ENCODE assay signal across 15 mouse cellular contexts in the genomic region with DNA sequence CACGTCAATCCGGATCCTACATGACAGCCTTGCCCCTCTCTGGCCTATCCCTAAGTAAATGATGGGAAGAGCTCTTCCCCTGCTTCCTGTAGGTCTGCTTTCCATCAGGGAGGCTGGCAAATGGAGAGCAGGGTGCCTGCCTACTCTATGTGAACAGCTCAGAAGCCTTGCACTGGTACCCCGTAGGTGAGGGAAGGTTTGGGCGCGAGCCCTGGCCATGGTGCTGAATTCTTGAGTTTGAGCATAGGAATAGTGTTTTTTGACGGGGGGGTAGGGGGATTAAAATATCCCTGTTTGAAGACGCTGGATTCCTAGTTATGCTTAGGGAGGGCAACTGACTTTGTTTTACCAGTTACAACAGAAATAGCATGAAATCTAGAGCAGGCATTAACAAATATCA.
DNase-seq lines count a peak whose midpoint lies in the region; ATAC-seq and TF ChIP-seq lines count a peak whose summit lies in the region.
"Had no signal": no experiment of that assay in that cellular context is flagged by ENCODE, and none has a peak within 500 bp of the region (broad histone marks: within the 10 kb centered on the region; RNA-seq: fewer than 3 reads in every experiment).

No protein-coding gene starts in this region.

- WGBS in lung, embryonic 14.5 days: 39% methylated on average over 7 of the region's 7 CpGs
- WGBS in embryonic facial prominence, embryonic 14.5 days: 46% methylated on average over 7 of the region's 7 CpGs
- 56% methylated on average over 7 of the region's 7 CpGs for WGBS in midbrain, embryonic 15.5 days

- H3K27ac ChIP-seq in lung, embryonic 14.5 days (ENCODE audit: low read depth): no peak overlapping the region
- H3K27ac ChIP-seq in embryonic facial prominence, embryonic 14.5 days (replicated peaks; ENCODE audit: low read depth, low read length): no peak overlapping the region
- H3K27ac ChIP-seq in midbrain, embryonic 15.5 days: no peak overlapping the region
- H3K27ac ChIP-seq: macrophage; neural tube, embryonic 12.5 days had no signal

- no peak for ATAC-seq in lung, embryonic 14.5 days (ENCODE audit: insufficient read depth)
- ATAC-seq in embryonic facial prominence, embryonic 14.5 days (ENCODE audit: low read depth): no peak
- no peak for ATAC-seq in midbrain, embryonic 15.5 days (replicated peaks)
- ATAC-seq: Patski had no signal

- no peaks in the 10 kb centered on the region for H3K27me3 ChIP-seq in lung, embryonic 14.5 days (ENCODE audit: insufficient read depth, low read length)
- H3K27me3 ChIP-seq in embryonic facial prominence, embryonic 14.5 days (replicated peaks; ENCODE audit: control insufficient read depth, insufficient read depth, low read length): no peaks in the 10 kb centered on the region
- no peaks in the 10 kb centered on the region for H3K27me3 ChIP-seq in midbrain, embryonic 15.5 days (replicated peaks)
- H3K27me3 ChIP-seq: neural tube, embryonic 12.5 days; Patski had no signal

- peak; percentile 64 for DNase-seq in adrenal gland, postnatal 10 days
- no peak for DNase-seq in adrenal gland, adult 2 months
- DNase-seq in lung, embryonic 14.5 days: peak; percentile 61
- no peak for DNase-seq in lung, postnatal 36 days
- DNase-seq in NIH3T3 (ENCODE audit: low read depth): peak; percentile 35
- peak; percentile 13 for DNase-seq in embryonic facial prominence, embryonic 14.5 days (ENCODE audit: low spot score)
- DNase-seq in thymus, postnatal 25 days: no peak
- DNase-seq: cerebellum, postnatal 14 days; gastrocnemius, postnatal 25 days; kidney, adult 2 months; right cerebral cortex, postnatal 4 days had no signal

- no peaks in the 10 kb centered on the region for H3K9me3 ChIP-seq in lung, embryonic 14.5 days (ENCODE audit: low read depth, low read length)
- no peaks in the 10 kb centered on the region for H3K9me3 ChIP-seq in embryonic facial prominence, embryonic 14.5 days (ENCODE audit: control insufficient read depth, low read length)
- H3K9me3 ChIP-seq in midbrain, embryonic 15.5 days: no peaks in the 10 kb centered on the region
- H3K9me3 ChIP-seq: neural tube, embryonic 12.5 days had no signal

- no peak overlapping the region for H3K4me3 ChIP-seq in lung, embryonic 14.5 days (ENCODE audit: low read depth, low read length)
- no peak overlapping the region for H3K4me3 ChIP-seq in embryonic facial prominence, embryonic 14.5 days (ENCODE audit: low read depth, low read length)
- no peak overlapping the region for H3K4me3 ChIP-seq in midbrain, embryonic 15.5 days
- H3K4me3 ChIP-seq: neural tube, embryonic 12.5 days had no signal

- no peaks in the 10 kb centered on the region for H3K36me3 ChIP-seq in lung, embryonic 14.5 days (ENCODE audit: insufficient read depth)
- no peaks in the 10 kb centered on the region for H3K36me3 ChIP-seq in embryonic facial prominence, embryonic 14.5 days (ENCODE audit: control insufficient read depth, insufficient read depth, low read length)
- no peaks in the 10 kb centered on the region for H3K36me3 ChIP-seq in midbrain, embryonic 15.5 days (replicated peaks)
- H3K36me3 ChIP-seq: neural tube, embryonic 12.5 days had no signal

- H3K9ac ChIP-seq in lung, embryonic 14.5 days: no peak overlapping the region
- no peak overlapping the region for H3K9ac ChIP-seq in embryonic facial prominence, embryonic 14.5 days (ENCODE audit: low read depth, low read length)
- no peak overlapping the region for H3K9ac ChIP-seq in midbrain, embryonic 15.5 days
- H3K9ac ChIP-seq: neural tube, embryonic 12.5 days had no signal

- TF ChIP-seq CTCF in lung, embryonic 14.5 days (IDR thresholded peaks at IDR 0.05; ENCODE audit: low read depth): no peak

- no peak overlapping the region for H3K4me2 ChIP-seq in lung, embryonic 14.5 days
- H3K4me2 ChIP-seq in embryonic facial prominence, embryonic 14.5 days (ENCODE audit: low read depth, low read length): no peak overlapping the region
- H3K4me2 ChIP-seq in midbrain, embryonic 15.5 days: no peak overlapping the region
- H3K4me2 ChIP-seq: neural tube, embryonic 12.5 days had no signal

- no peaks in the 10 kb centered on the region for H3K4me1 ChIP-seq in lung, embryonic 14.5 days (ENCODE audit: insufficient read depth)
- H3K4me1 ChIP-seq in embryonic facial prominence, embryonic 14.5 days (ENCODE audit: control insufficient read depth, insufficient read depth, low read length): no peaks in the 10 kb centered on the region
- no peaks in the 10 kb centered on the region for H3K4me1 ChIP-seq in midbrain, embryonic 15.5 days
- H3K4me1 ChIP-seq: neural tube, embryonic 12.5 days had no signal

Comparison
In these comparisons a context has a peak if more than half of its experiments do, and no peak if none do; other contexts are left out.
1. DNase-seq: peak in adrenal gland, postnatal 10 days (single experiment), lung, embryonic 14.5 days (single experiment), NIH3T3 (single experiment) and embryonic facial prominence, embryonic 14.5 days (single experiment); none in adrenal gland, adult 2 months (single experiment), lung, postnatal 36 days (single experiment) and thymus, postnatal 25 days (single experiment).